Comparison of ENCODE assay signal across 18 mouse cellular contexts in genomic region chr9:16169238-16169637, GRCm38 (mm10).
A peak's percentile ranks its signal among the peaks of the same experiment; 100 is the strongest.
DNase-seq lines count a peak whose midpoint lies in the region; ATAC-seq and TF ChIP-seq lines count a peak whose summit lies in the region.
"Had no signal": no experiment of that assay in that cellular context is flagged by ENCODE, and none has a peak within 500 bp of the region (broad histone marks: within the 10 kb centered on the region; RNA-seq: fewer than 3 reads in every experiment).

No protein-coding gene starts in this region.

- no peaks in the 10 kb centered on the region for H3K4me1 ChIP-seq in embryonic facial prominence, embryonic 14.5 days (ENCODE audit: control insufficient read depth, insufficient read depth, low read length)
- no peaks in the 10 kb centered on the region for H3K4me1 ChIP-seq in embryonic facial prominence, embryonic 10.5 days
- H3K4me1 ChIP-seq in midbrain, postnatal 0 days (ENCODE audit: insufficient read depth, low read length) = no peaks in the 10 kb centered on the region
- H3K4me1 ChIP-seq in midbrain, embryonic 13.5 days (replicated peaks) = 0 out of 2 replicates have a peak, but pooled peaks cover 2% of the 10 kb centered on the region
- H3K4me1 ChIP-seq: embryonic facial prominence, embryonic 15.5 days; heart, embryonic 15.5 days; limb, embryonic 12.5 days had no signal

- intact Hi-C loops in heart, postnatal 25 days (cut with DNase I) = no loop called here

- WGBS in embryonic facial prominence, embryonic 14.5 days = 69% methylated on average over 4 of the region's 4 CpGs
- WGBS in embryonic facial prominence, embryonic 10.5 days = 87% methylated on average over 4 of the region's 4 CpGs
- WGBS in midbrain, postnatal 0 days = 87% methylated on average over 4 of the region's 4 CpGs
- 88% methylated on average over 4 of the region's 4 CpGs for WGBS in midbrain, embryonic 13.5 days

- H3K36me3 ChIP-seq in embryonic facial prominence, embryonic 14.5 days (ENCODE audit: control insufficient read depth, insufficient read depth, low read length) = no peaks in the 10 kb centered on the region
- no peaks in the 10 kb centered on the region for H3K36me3 ChIP-seq in embryonic facial prominence, embryonic 10.5 days (replicated peaks)
- no peaks in the 10 kb centered on the region for H3K36me3 ChIP-seq in midbrain, postnatal 0 days (ENCODE audit: insufficient read depth, low read length)
- no peaks in the 10 kb centered on the region for H3K36me3 ChIP-seq in midbrain, embryonic 13.5 days
- H3K36me3 ChIP-seq: embryonic facial prominence, embryonic 15.5 days; heart, embryonic 15.5 days; limb, embryonic 12.5 days had no signal

- H3K4me2 ChIP-seq in embryonic facial prominence, embryonic 14.5 days (ENCODE audit: low read depth, low read length) = no peak overlapping the region
- H3K4me2 ChIP-seq in midbrain, postnatal 0 days (ENCODE audit: low read depth, low read length, poor library complexity, severe bottlenecking) = no peak overlapping the region
- no peak overlapping the region for H3K4me2 ChIP-seq in midbrain, embryonic 13.5 days (replicated peaks)
- H3K4me2 ChIP-seq: embryonic facial prominence, embryonic 15.5 days; heart, embryonic 15.5 days; hindbrain, embryonic 14.5 days; limb, embryonic 12.5 days had no signal

- no peak for TF ChIP-seq CTCF in midbrain, postnatal 0 days (IDR thresholded peaks at IDR 0.05)

- no peak overlapping the region for H3K4me3 ChIP-seq in embryonic facial prominence, embryonic 14.5 days (ENCODE audit: low read depth, low read length)
- no peak overlapping the region for H3K4me3 ChIP-seq in embryonic facial prominence, embryonic 10.5 days
- H3K4me3 ChIP-seq in midbrain, postnatal 0 days (ENCODE audit: low read depth, low read length) = no peak overlapping the region
- no peak overlapping the region for H3K4me3 ChIP-seq in midbrain, embryonic 13.5 days (replicated peaks)
- H3K4me3 ChIP-seq: embryonic facial prominence, embryonic 15.5 days; heart, embryonic 15.5 days; limb, embryonic 12.5 days had no signal

- no peaks in the 10 kb centered on the region for H3K9me3 ChIP-seq in embryonic facial prominence, embryonic 14.5 days (ENCODE audit: control insufficient read depth, low read length)
- H3K9me3 ChIP-seq in embryonic facial prominence, embryonic 10.5 days = no peaks in the 10 kb centered on the region
- H3K9me3 ChIP-seq in midbrain, postnatal 0 days (ENCODE audit: low read length) = no peaks in the 10 kb centered on the region
- H3K9me3 ChIP-seq in midbrain, embryonic 13.5 days = no peaks in the 10 kb centered on the region
- H3K9me3 ChIP-seq: embryonic facial prominence, embryonic 15.5 days; heart, embryonic 15.5 days; limb, embryonic 12.5 days had no signal

- no peak overlapping the region for H3K9ac ChIP-seq in embryonic facial prominence, embryonic 14.5 days (ENCODE audit: low read depth, low read length)
- H3K9ac ChIP-seq in midbrain, postnatal 0 days (replicated peaks; ENCODE audit: low read length, poor library complexity, severe bottlenecking) = no peak overlapping the region
- H3K9ac ChIP-seq in midbrain, embryonic 13.5 days (replicated peaks) = no peak overlapping the region
- H3K9ac ChIP-seq: embryonic facial prominence, embryonic 15.5 days; forebrain, postnatal 0 days; heart, embryonic 15.5 days; hindbrain, embryonic 14.5 days; limb, embryonic 12.5 days had no signal

- DNase-seq in embryonic facial prominence, embryonic 14.5 days (ENCODE audit: low spot score) = peak; percentile 76
- no peak for DNase-seq in embryonic facial prominence, embryonic 10.5 days (ENCODE audit: low spot score)
- DNase-seq in midbrain, postnatal 0 days (ENCODE audit: low spot score) = peak; percentile 32
- peak; percentile 66 to 82 for DNase-seq in cerebellum, postnatal 25 days
- peak; percentile 68 for DNase-seq in lung, postnatal 25 days (ENCODE audit: low spot score)
- DNase-seq in heart, postnatal 25 days (ENCODE audit: low spot score) = no peak
- no peak for DNase-seq in gastrocnemius, adult 8-10 months (ENCODE audit: low spot score in 2 of 2)
- DNase-seq: adrenal gland, postnatal 36 days; B cell, adult 2 months; forebrain, postnatal 0 days; gastrocnemius, postnatal 36 days; kidney, adult 11 months; kidney, postnatal 4 days had no signal

- ATAC-seq in embryonic facial prominence, embryonic 14.5 days (ENCODE audit: low read depth) = no peak; the same call in 1 of the 2 replicates
- ATAC-seq in midbrain, postnatal 0 days (ENCODE audit: low FRiP score) = no peak
- ATAC-seq in midbrain, embryonic 13.5 days = no peak
- ATAC-seq: forebrain, postnatal 0 days had no signal

- H3K27ac ChIP-seq in embryonic facial prominence, embryonic 14.5 days (replicated peaks; ENCODE audit: low read depth, low read length) = no peak overlapping the region
- H3K27ac ChIP-seq in embryonic facial prominence, embryonic 10.5 days (replicated peaks) = no peak overlapping the region
- no peak overlapping the region for H3K27ac ChIP-seq in midbrain, postnatal 0 days (ENCODE audit: low read depth, low read length)
- no peak overlapping the region for H3K27ac ChIP-seq in midbrain, embryonic 13.5 days
- H3K27ac ChIP-seq: embryonic facial prominence, embryonic 15.5 days; heart, embryonic 15.5 days; hindbrain, embryonic 14.5 days; limb, embryonic 12.5 days had no signal

- H3K27me3 ChIP-seq in embryonic facial prominence, embryonic 14.5 days (replicated peaks; ENCODE audit: control insufficient read depth, insufficient read depth, low read length) = no peaks in the 10 kb centered on the region
- no peaks in the 10 kb centered on the region for H3K27me3 ChIP-seq in embryonic facial prominence, embryonic 10.5 days (replicated peaks; ENCODE audit: low read depth, poor library complexity, severe bottlenecking)
- no peaks in the 10 kb centered on the region for H3K27me3 ChIP-seq in midbrain, postnatal 0 days (ENCODE audit: insufficient read depth, low read length)
- H3K27me3 ChIP-seq in midbrain, embryonic 13.5 days = no peaks in the 10 kb centered on the region
- H3K27me3 ChIP-seq: embryonic facial prominence, embryonic 15.5 days; heart, embryonic 15.5 days; limb, embryonic 12.5 days had no signal

Comparison
In these comparisons a context has a peak if more than half of its experiments do, and no peak if none do; other contexts are left out.
1. DNase-seq: peak in embryonic facial prominence, embryonic 14.5 days (single experiment), midbrain, postnatal 0 days (single experiment), cerebellum, postnatal 25 days (2 of 2) and lung, postnatal 25 days (single experiment); none in embryonic facial prominence, embryonic 10.5 days (single experiment), heart, postnatal 25 days (single experiment) and gastrocnemius, adult 8-10 months (0 of 2).